Mouse (Mus musculus): ENCODE data around the gene Aldh3a2.
"Not testable (repeated sequence)": the region's sequence is repeated elsewhere in the genome, so short reads cannot be mapped to it uniquely, and the experiment has no call there.

Aldh3a2 gene

GRCm38 (mm10) chr11:61215936-61216335 is 51.3 kb downstream of the Aldh3a2 start:
- in situ Hi-C loops (cut with MboI, MseI), result loop anchor here (25.0 kb wide), 1 partner anchor 171 kb away; the partner anchor contains the start of gene Slc47a1

- in situ Hi-C loops (cut with MboI, MseI), result loop anchor here (25.0 kb wide), 1 partner anchor 175 kb away; the partner anchor contains the start of gene Slc47a1
Measured at GRCm38 (mm10) chr11:61212102-61212501, 55.2 kb downstream of the Aldh3a2 start.

DNA sequence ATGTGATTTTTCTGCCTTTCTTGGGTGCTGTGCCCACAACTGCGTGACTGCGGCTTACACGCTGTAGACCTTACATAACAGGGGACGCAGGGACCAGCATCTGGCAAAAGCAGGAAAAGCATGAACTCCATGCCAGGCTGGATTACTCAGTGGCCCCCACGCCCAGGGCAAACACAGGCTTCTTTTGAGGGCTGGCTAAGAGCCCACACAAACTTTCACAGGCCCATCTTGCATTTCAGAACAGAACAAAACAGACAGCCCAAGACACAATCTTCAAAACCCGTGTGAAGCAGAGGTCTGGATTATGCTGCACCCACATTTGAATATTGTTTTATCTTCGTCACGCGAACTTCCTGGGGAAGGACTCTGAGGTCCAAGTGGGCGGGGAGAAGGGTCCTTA is 58.9 kb downstream of the Aldh3a2 start:
- in situ Hi-C loops (cut with MboI, MseI), result loop anchor here (25.0 kb wide), 1 partner anchor 179 kb away; the partner anchor contains the start of gene Slc47a1

- in situ Hi-C loops (cut with MboI, MseI), result loop anchor here (25.0 kb wide), 1 partner anchor 180 kb away; the partner anchor contains the start of gene Slc47a1
Measured at GRCm38 (mm10) chr11:61207487-61208246, 59.6 kb downstream of the Aldh3a2 start, which contains the start of gene Aldh3a1. TSS of gene Aldh3a1 (plus strand) at chr11:61207537.

- in situ Hi-C loops (cut with MboI, MseI), result loop anchor here (25.0 kb wide), 1 partner anchor 181 kb away; the partner anchor contains the start of gene Slc47a1
Measured at GRCm38 (mm10) chr11:61206136-61206535, 61.1 kb downstream of the Aldh3a2 start.

- in situ Hi-C loops (cut with MboI, MseI), result loop anchor here (25.0 kb wide), 1 partner anchor 182 kb away; the partner anchor contains the start of gene Slc47a1
Measured at GRCm38 (mm10) chr11:61205167-61205950, 61.9 kb downstream of the Aldh3a2 start.

- in situ Hi-C loops (cut with MboI, MseI), result loop anchor here (25.0 kb wide), 1 partner anchor 184 kb away; the partner anchor contains the start of gene Slc47a1
Measured at GRCm38 (mm10) chr11:61202810-61203209, 64.5 kb downstream of the Aldh3a2 start.

DNA sequence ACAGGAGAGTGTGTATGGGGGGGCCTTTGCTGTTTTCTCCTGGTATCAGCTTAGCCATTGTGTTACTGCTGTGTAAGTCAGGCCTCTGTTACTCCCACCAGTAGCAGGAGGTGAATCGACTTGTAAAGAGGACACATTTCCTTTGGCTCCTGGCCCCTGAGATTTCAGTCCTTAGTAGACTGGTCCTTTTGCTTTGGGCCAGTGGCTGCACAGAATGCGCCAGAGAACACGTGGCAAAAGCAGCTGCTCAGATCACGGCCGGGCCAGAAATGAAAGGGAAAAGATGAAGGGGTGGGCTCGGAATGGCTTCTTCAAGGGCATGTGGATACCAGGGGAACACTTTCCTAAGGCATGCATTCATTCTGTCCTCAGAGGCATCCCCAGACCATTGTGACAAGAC is 65.1 kb downstream of the Aldh3a2 start:
- in situ Hi-C loops (cut with MboI, MseI), result loop anchor here (25.0 kb wide), 1 partner anchor 185 kb away; the partner anchor contains the start of gene Slc47a1

GRCm38 (mm10) chr11:61199620-61200362 is 67.5 kb downstream of the Aldh3a2 start:
- in situ Hi-C loops (cut with MboI, MseI), result loop anchor here (25.0 kb wide), 1 partner anchor 188 kb away; the partner anchor contains the start of gene Slc47a1

DNA sequence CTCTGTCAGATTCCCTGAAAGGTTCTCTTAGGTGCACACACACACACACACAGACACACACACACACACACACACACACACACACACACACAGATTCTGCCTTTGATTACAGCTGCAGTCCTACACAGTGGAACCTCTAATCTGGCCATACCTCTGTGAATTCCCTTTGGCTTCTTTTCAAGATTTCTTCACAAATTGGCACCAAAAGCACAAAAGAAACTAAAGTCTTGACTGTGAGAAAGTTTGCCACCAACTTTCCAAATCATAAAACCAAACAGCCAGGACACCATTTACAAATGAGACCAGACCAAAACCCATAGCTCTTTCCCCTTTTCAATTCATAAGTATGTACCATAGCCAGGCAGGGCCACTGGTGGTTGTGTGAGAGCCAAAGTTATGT is 69.3 kb downstream of the Aldh3a2 start:
- in situ Hi-C loops (cut with MboI, MseI), result no loop called here

DNA sequence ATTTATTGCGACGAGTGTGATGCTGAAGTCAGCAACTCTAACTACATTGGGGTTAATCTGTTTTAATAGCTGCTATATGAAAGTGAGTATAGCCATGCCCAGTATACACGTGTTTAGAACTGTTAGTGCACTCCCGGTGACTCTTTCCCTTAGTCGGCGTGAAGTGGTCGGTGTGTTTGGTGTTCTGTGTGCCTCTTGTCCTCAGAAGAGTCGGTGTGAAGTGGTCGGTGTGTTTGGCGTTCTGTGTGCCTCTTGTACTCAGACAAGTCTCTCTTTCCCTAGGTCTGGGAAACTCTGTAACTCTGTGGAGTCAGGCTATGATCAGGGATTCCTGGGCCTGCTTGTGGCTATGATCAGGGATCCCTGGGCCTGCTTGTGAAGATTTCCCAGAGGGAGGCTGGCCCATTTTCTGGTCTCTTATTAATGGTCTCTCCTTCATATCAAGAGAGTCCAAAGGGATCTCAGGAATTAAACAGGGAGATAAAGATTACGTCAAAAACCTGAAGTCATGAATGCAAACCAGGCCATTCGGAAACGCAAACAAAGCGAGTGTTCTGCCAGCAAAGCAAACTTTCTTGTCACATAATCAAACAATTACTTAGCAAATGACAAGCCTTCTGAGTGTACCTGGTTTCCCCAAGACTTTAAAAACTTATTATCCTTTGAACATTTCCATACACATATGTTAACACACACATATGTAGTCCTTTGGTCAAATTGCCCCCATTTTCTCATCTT is 70.5 kb downstream of the Aldh3a2 start:
- in situ Hi-C loops (cut with MboI, MseI), result no loop called here

DNA sequence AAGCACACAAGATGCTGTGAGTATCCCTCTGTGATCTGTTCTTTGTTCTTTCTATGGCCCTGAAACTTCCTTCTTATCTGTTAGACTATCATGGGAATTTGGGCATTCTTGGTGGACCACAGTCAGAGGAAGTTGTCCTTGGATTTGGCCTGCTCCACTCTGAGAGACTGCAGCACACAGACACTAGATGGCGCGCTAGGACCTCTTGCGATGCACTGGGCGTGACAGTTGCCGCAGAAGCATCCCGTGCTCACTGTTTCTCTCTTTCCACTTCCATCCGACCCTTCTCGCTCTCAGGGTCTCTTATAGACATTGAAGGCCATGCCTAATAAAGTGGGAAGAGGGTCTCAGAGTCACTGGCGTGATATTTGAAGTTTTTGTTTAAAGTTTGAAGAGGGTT is 73.9 kb downstream of the Aldh3a2 start:
- in situ Hi-C loops (cut with MboI, MseI), result no loop called here

GRCm38 (mm10) chr11:61192779-61193178 is 74.5 kb downstream of the Aldh3a2 start:
- in situ Hi-C loops (cut with MboI, MseI), result no loop called here

DNA sequence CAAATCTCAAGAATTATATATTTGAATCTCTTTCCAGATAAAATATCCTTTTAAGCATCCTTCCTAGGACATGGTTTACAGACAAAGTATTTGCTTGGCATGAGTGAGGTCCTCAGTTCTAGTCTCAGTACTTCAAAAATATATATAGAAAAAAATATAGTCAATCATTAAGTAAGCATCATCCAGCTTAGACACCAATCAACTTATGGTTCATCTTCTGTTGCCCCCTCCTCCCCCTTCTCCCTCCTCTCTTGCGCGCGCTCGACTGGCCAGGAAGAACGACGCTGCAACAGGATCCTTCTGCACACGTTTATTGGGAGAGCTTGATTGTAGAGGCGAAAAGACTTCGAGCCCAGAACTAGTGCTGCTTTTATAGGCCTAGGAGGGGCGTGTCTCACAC is 75.1 kb downstream of the Aldh3a2 start:
- in situ Hi-C loops (cut with MboI, MseI), result not testable (repeated sequence)

- in situ Hi-C loops (cut with MboI, MseI), result no loop called here
Measured at GRCm38 (mm10) chr11:61190776-61191175, 76.5 kb downstream of the Aldh3a2 start.

- in situ Hi-C loops (cut with MboI, MseI), result no loop called here
Measured at GRCm38 (mm10) chr11:61183820-61184219, 83.4 kb downstream of the Aldh3a2 start.

DNA sequence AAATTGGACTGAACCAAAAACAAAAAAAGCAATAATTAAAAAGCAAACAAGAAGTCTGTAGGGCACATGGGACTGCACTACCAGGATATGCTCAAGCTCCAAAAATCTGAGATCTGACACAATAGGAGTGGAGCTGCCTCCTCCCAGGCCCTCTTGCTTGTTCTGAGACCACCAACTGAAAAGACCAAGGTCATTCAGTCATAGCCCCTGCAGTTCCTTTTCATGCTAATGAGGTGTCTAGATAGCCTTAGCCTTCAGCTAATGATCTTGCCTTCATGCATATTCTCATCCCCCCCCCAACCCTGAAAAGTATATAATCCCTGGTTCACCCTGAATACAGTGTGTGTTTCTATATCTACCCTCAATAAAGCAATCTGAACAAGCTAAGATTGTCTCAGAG is 85.6 kb downstream of the Aldh3a2 start:
- in situ Hi-C loops (cut with MboI, MseI), result no loop called here

- in situ Hi-C loops (cut with MboI, MseI), result no loop called here
Measured at GRCm38 (mm10) chr11:61180361-61180760, 86.9 kb downstream of the Aldh3a2 start.

DNA sequence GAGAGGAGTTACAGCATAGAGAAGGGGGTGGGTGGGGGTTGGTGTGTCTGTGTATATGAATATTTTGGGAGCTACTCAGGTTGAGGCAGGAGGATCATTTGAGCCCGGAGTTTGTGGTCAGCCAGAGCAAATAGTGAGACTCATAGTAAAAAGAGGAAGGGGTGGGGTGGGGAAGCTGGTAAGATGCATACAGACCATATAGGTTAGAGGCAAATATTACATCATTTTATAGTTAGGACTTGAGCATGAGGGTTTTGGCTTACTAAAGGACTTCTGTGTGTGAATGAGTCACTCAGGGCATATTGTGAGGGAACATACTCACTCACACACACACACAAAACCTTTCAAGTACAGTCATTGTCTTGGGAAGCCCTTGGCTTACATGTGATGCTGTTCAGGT is 90.9 kb downstream of the Aldh3a2 start:
- in situ Hi-C loops (cut with MboI, MseI), result no loop called here

DNA sequence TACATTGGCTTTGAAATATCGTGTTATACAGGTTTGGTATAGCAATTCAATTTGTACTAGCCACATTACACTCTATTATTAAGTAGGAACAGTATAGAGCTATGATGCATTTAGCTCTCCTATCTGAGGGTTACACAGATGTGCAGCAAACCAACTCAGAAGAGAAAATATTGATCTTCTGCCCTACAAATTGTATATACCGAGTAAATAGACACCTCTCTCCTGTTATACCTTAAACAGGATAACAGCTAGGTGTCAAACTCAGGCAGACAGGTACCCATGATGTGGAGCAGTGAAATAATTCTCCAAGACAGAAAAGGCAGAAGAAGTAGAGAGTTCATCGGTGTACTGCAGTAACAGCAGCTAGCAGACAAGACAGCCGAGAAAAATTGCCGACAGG is 91.5 kb downstream of the Aldh3a2 start:
- in situ Hi-C loops (cut with MboI, MseI), result no loop called here

Measured in T-helper 1 cell (primary cell).